Mouse (Mus musculus) midbrain, embryonic 14.5 days (tissue): Measurements from ENCODE around the gene Lrrc63. TPM values are rescaled to one million over a fixed set of nuclear protein-coding genes. Genes with fewer than 3 reads are reported as not detected.

ENCODE experiments used
- ATAC-seq: fragments of 200-750 bp; cut with Nextera tagmentation; 2 replicates; pipeline ENCODE4 v1.8.0; 2017; ENCODE audit warnings: moderate number of reproducible peaks, moderate library complexity; ENCODE audit not compliant: low FRiP score, low TSS enrichment
- DNase-seq: peaks from one replicate; pipeline ENCODE4 v3.0.0-alpha.2; 2015
- H3K27ac ChIP-seq: fragments of 300-500 bp; sonication (generic); replicated peaks from 2 replicates; pipeline ENCODE4 v1.5.1; 2014; ENCODE audit warnings: mild to moderate bottlenecking, low read depth, low read length, moderate library complexity
- H3K27me3 ChIP-seq: fragments of 300-500 bp; sonication (generic); 2 replicates; pipeline ENCODE4 v1.6.1; 2014; ENCODE audit warnings: low read length, control low read depth, mixed read lengths; ENCODE audit not compliant: control insufficient read depth, insufficient read depth
- H3K36me3 ChIP-seq: fragments of 300-500 bp; sonication (generic); 2 replicates; pipeline ENCODE4 v1.6.1; 2014; ENCODE audit warnings: low read length, control low read depth; ENCODE audit not compliant: control insufficient read depth, insufficient read depth
- H3K4me1 ChIP-seq: fragments of 300-500 bp; sonication (generic); 2 replicates; pipeline ENCODE4 v1.6.1; 2014; ENCODE audit warnings: mild to moderate bottlenecking, antibody characterized with exemption, low read length, control low read depth; ENCODE audit not compliant: control insufficient read depth, insufficient read depth
- H3K4me2 ChIP-seq: fragments of 300-500 bp; sonication (generic); 2 replicates; pipeline ENCODE4 v1.6.1; 2014; ENCODE audit warnings: mild to moderate bottlenecking, low read length, moderate library complexity
- H3K4me3 ChIP-seq: fragments of 300-500 bp; sonication (generic); replicated peaks from 2 replicates; pipeline ENCODE4 v1.5.1; 2014; ENCODE audit warnings: low read depth, low read length
- H3K9ac ChIP-seq: fragments of 300-500 bp; sonication (generic); replicated peaks from 2 replicates; pipeline ENCODE4 v1.6.1; 2014; ENCODE audit warnings: mild to moderate bottlenecking, low read length, moderate library complexity
- H3K9me3 ChIP-seq: fragments of 300-500 bp; sonication (generic); 2 replicates; pipeline ENCODE4 v1.6.1; 2016; ENCODE audit warnings: low read length, control low read depth, mixed read lengths; ENCODE audit not compliant: control insufficient read depth
- WGBS: fragments of 180-500 bp; shearing (Covaris S2); extraction: QIAGEN DNeasy Blood & Tissue Kit; methylation state at CpG from one replicate; pipeline ENCODE4 v1.1.7; 2014; 5-methylcytosine and 5-hydroxymethylcytosine counted together
- polyA plus RNA-seq: library from polyadenylated mRNA; unstranded; fragments of >200 nt; fragmentation: Nextera tagmentation; extraction: Ambion mirVana; gene quantifications from 2 replicates; pipeline ENCODE4 v1.2.1, GENCODE M21; 2014

The Lrrc63 gene
- 0.08 TPM in 1 of 2 replicates, not detected in the other for polyA plus RNA-seq

DNA sequence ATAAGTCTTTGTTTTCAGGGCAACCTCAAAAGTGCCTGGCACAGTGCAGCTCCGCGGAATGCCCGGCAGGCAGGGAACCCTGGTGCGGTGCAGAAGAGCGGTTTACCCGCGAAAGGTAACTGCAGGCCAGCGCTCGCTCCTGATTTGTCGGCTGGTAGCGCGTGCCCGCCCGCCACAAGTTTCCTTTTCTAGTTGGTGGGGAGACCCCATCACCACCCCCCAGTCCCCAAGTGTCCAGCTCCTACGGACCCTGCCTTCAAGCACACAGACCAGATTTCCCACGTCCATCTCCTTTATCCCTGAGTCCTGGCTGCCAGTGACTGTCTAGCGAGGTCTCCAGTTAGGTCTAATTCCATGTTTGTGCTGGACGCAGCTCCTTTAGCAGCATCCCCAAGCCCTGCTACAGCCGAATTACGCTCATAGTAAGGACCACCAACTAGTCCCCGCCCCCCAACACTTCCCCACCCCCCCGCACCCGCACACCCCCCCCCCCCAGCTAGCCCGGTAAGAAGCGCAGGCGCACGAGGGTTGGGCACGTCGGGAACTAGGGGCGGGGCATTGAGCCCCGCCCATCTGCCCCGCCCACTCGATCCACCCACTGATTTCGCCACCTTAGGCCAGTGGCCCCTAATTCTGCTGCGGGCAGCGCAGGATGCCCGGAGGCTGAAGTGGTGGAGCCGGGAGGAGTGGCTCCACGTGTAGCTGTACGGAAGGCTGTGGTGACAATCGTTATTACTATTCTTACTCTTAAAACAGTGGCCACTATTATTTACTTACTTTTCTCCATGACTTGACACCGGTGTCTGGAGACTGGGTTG is at the start of gene Lrrc63, which contains the start of gene Lcp1:
Lrrc63 (minus strand) TSS at position 381 of the 818 bp plus-strand sequence.
Lcp1 (plus strand) TSS at position 601 of the 818 bp plus-strand sequence.
- Histone ChIP-seq H3K9ac (peak within 1 kb of the TSS; percentile 54), H3K4me1 (no peaks in the 10 kb centered on the region), H3K4me2 (peak within 1 kb of the TSS; percentile 89), H3K36me3 (no peaks in the 10 kb centered on the region), H3K27me3 (0 out of 2 replicates have a peak, but pooled peaks cover 6% of the 10 kb centered on the region), H3K9me3 (no peaks in the 10 kb centered on the region), H3K27ac (0 out of 2 replicates have a peak within 1 kb of the TSS, but pooled peaks have one; percentile 49), H3K4me3 (peak within 1 kb of the TSS; percentile 53)
- ATAC-seq (peak; percentile 91), DNase-seq (peak; percentile 84)
- under 1% methylated on average over 42 of the region's 42 CpGs for WGBS

GRCm38 (mm10) chr14:75179255-75179963 is 48.7 kb upstream of the Lrrc63 start:
- DNase-seq (no peak), ATAC-seq (no peak)
- H3K9ac ChIP-seq: no peak overlapping the region
- H3K27me3 ChIP-seq: no peaks in the 10 kb centered on the region
- H3K4me2 ChIP-seq: no peak overlapping the region
- H3K36me3 ChIP-seq: no peaks in the 10 kb centered on the region
- 85% methylated on average over 20 of the region's 20 CpGs for WGBS
- H3K4me1 ChIP-seq: no peaks in the 10 kb centered on the region
- H3K4me3 ChIP-seq: no peak overlapping the region
- H3K27ac ChIP-seq: no peak overlapping the region
- no peaks in the 10 kb centered on the region for H3K9me3 ChIP-seq

DNA sequence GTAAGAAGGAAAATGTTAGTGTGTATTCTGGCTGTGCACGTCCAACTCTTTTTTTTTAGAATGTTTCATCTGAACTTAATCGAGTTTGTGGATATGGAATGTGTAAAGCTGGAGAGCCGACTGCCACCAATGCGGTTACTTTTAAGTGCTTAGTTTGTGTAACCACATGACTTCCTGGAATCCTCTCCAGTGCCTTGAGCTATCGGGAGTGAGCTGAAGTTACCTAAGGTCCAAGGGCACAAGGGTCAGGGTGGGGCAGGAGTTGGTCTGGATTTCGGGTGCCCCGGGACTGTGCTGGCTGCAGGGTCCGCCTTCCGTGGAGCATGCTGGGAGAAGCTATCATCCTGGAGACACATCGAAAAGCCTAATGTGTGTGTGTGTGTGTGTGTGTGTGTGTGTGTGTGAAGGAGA is 48.1 kb upstream of the Lrrc63 start:
- H3K4me1 ChIP-seq: no peaks in the 10 kb centered on the region
- no peak for DNase-seq
- H3K27me3 ChIP-seq: no peaks in the 10 kb centered on the region
- no peaks in the 10 kb centered on the region for H3K9me3 ChIP-seq
- no peak overlapping the region for H3K9ac ChIP-seq
- no peak overlapping the region for H3K27ac ChIP-seq
- H3K4me3 ChIP-seq: no peak overlapping the region
- H3K36me3 ChIP-seq: no peaks in the 10 kb centered on the region
- 90% methylated on average over 10 of the region's 10 CpGs for WGBS
- no peak overlapping the region for H3K4me2 ChIP-seq
- ATAC-seq: no peak

- Histone ChIP-seq H3K27ac (no peak overlapping the region), H3K27me3 (no peaks in the 10 kb centered on the region), H3K9ac (no peak overlapping the region), H3K4me3 (no peak overlapping the region), H3K36me3 (no peaks in the 10 kb centered on the region), H3K9me3 (no peaks in the 10 kb centered on the region), H3K4me2 (no peak overlapping the region), H3K4me1 (no peaks in the 10 kb centered on the region)
- 87% methylated on average over 14 of the region's 14 CpGs for WGBS
- ATAC-seq: no peak
- DNase-seq: no peak
Observed at GRCm38 (mm10) chr14:75178384-75178793, 47.7 kb upstream of the Lrrc63 start.

DNA sequence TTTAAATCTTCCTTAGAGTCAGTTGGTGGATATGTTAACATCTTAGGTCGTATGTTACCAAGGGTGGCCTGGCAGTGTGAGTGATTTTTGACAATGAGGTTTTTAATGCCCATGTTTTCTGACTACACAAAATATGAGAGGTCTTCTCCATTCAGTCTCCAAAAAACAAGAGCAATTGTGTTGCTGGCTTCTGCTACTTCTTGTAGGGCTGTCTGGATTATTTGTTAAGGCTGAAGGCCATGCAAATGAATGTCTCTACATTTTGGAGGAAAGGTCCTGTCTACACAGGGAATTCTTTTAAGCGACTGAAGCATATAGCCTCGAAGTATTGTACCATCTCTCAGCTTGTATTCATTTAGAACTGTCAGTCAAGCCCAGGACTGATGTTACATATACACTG is 46.7 kb upstream of the Lrrc63 start:
- WGBS: 83% methylated on average over 3 of the region's 3 CpGs
- Histone ChIP-seq H3K27me3 (no peaks in the 10 kb centered on the region), H3K9ac (no peak overlapping the region), H3K4me2 (no peak overlapping the region), H3K36me3 (no peaks in the 10 kb centered on the region), H3K9me3 (no peaks in the 10 kb centered on the region), H3K27ac (no peak overlapping the region), H3K4me3 (no peak overlapping the region), H3K4me1 (no peaks in the 10 kb centered on the region)
- DNase-seq (no peak), ATAC-seq (no peak)

- ATAC-seq: no peak
- Histone ChIP-seq H3K27ac (no peak overlapping the region), H3K9ac (no peak overlapping the region), H3K4me3 (no peak overlapping the region), H3K4me2 (no peak overlapping the region), H3K27me3 (no peaks in the 10 kb centered on the region), H3K9me3 (no peaks in the 10 kb centered on the region), H3K4me1 (no peaks in the 10 kb centered on the region), H3K36me3 (no peaks in the 10 kb centered on the region)
- WGBS: 65% methylated on average over 4 of the region's 4 CpGs
- DNase-seq: no peak
Observed at GRCm38 (mm10) chr14:75176425-75177045, 45.9 kb upstream of the Lrrc63 start.

- ATAC-seq (no peak), DNase-seq (no peak)
- no peaks in the 10 kb centered on the region for H3K4me1 ChIP-seq
- H3K27ac ChIP-seq: no peak overlapping the region
- 92% methylated on average over 7 of the region's 7 CpGs for WGBS
- H3K4me3 ChIP-seq: no peak overlapping the region
- no peaks in the 10 kb centered on the region for H3K27me3 ChIP-seq
- H3K36me3 ChIP-seq: no peaks in the 10 kb centered on the region
- no peaks in the 10 kb centered on the region for H3K9me3 ChIP-seq
- no peak overlapping the region for H3K9ac ChIP-seq
- H3K4me2 ChIP-seq: no peak overlapping the region
Observed at GRCm38 (mm10) chr14:75175781-75176180, 45.1 kb upstream of the Lrrc63 start.

- H3K9ac ChIP-seq: no peak overlapping the region
- H3K27me3 ChIP-seq: no peaks in the 10 kb centered on the region
- H3K27ac ChIP-seq: no peak overlapping the region
- 82% methylated on average over 9 of the region's 9 CpGs for WGBS
- no peak for DNase-seq
- no peak overlapping the region for H3K4me2 ChIP-seq
- H3K4me1 ChIP-seq: no peaks in the 10 kb centered on the region
- H3K36me3 ChIP-seq: no peaks in the 10 kb centered on the region
- ATAC-seq: no peak
- no peaks in the 10 kb centered on the region for H3K9me3 ChIP-seq
- no peak overlapping the region for H3K4me3 ChIP-seq
Observed at GRCm38 (mm10) chr14:75174731-75175555, 44.3 kb upstream of the Lrrc63 start.
